Mouse (Mus musculus) intestine, embryonic 15.5 days (tissue): ENCODE data around the gene Nab2. TPM values are rescaled to one million over a fixed set of nuclear protein-coding genes. Genes with fewer than 3 reads are reported as not detected.

Experiments
- ATAC-seq: fragments of 200-750 bp; cut with Nextera tagmentation; 2 replicates; pipeline ENCODE4 v1.8.0; 2017; ENCODE audit warnings: moderate TSS enrichment, moderate library complexity
- H3K27ac ChIP-seq: fragments of 300-500 bp; sonication (generic); 2 replicates; pipeline ENCODE4 v1.5.1; 2015; ENCODE audit warnings: mild to moderate bottlenecking, inconsistent platforms
- H3K27me3 ChIP-seq: fragments of 300-500 bp; sonication (generic); replicated peaks from 2 replicates; pipeline ENCODE4 v1.6.1; 2015; ENCODE audit warnings: inconsistent platforms
- H3K36me3 ChIP-seq: fragments of 300-500 bp; sonication (generic); 2 replicates; pipeline ENCODE4 v1.6.1; 2015; ENCODE audit warnings: inconsistent platforms
- H3K4me1 ChIP-seq: fragments of 300-500 bp; sonication (generic); replicated peaks from 2 replicates; pipeline ENCODE4 v1.6.1; 2015; ENCODE audit warnings: inconsistent platforms
- H3K4me2 ChIP-seq: fragments of 300-500 bp; sonication (generic); replicated peaks from 2 replicates; pipeline ENCODE4 v1.6.1; 2015; ENCODE audit warnings: mild to moderate bottlenecking, inconsistent platforms
- H3K4me3 ChIP-seq: fragments of 300-500 bp; sonication (generic); replicated peaks from 2 replicates; pipeline ENCODE4 v1.5.1; 2015; ENCODE audit warnings: inconsistent platforms
- H3K9ac ChIP-seq: fragments of 300-500 bp; sonication (generic); 2 replicates; pipeline ENCODE4 v1.6.1; 2015; ENCODE audit warnings: inconsistent platforms
- H3K9me3 ChIP-seq: fragments of 300-500 bp; sonication (generic); 2 replicates; pipeline ENCODE4 v1.6.1; 2016; ENCODE audit warnings: inconsistent platforms
- WGBS: fragments of 180-500 bp; shearing (Covaris S2); methylation state at CpG from one replicate; pipeline ENCODE4 v1.1.7; 2015; 5-methylcytosine and 5-hydroxymethylcytosine counted together
- polyA plus RNA-seq: library from polyadenylated mRNA; unstranded; fragments of >200 nt; fragmentation: Nextera tagmentation; extraction: Ambion mirVana; gene quantifications from 2 replicates; pipeline ENCODE4 v1.2.1, GENCODE M21; 2015

Nab2 gene
- polyA plus RNA-seq, 1 experiment from 2014 or later, result 8.3 TPM

GRCm38 (mm10) chr10:127691053-127691452 lies 22.7 kb upstream of the Nab2 start:
- H3K36me3 ChIP-seq, result peaks cover 10% of the 10 kb centered on the region; the same call in 1 of the 2 replicates
- H3K27ac ChIP-seq, result no peak overlapping the region
- no peaks in the 10 kb centered on the region for H3K27me3 ChIP-seq
- H3K4me1 ChIP-seq, result no peaks in the 10 kb centered on the region
- no peak overlapping the region for H3K4me3 ChIP-seq
- ATAC-seq, result no peak
- no peak overlapping the region for H3K4me2 ChIP-seq
- WGBS, result 20% methylated on average over 1 of the region's 1 CpGs
- H3K9ac ChIP-seq, result no peak overlapping the region
- H3K9me3 ChIP-seq, result no peaks in the 10 kb centered on the region

GRCm38 (mm10) chr10:127682886-127683285 lies 14.5 kb upstream of the Nab2 start:
- whole genome bisulfite sequencing, result 90% methylated on average over 6 of the region's 6 CpGs
- H3K4me1 ChIP-seq, result no peaks in the 10 kb centered on the region; the same call in 1 of the 2 replicates
- no peak overlapping the region for H3K4me2 ChIP-seq
- no peak overlapping the region for H3K9ac ChIP-seq
- no peak overlapping the region for H3K4me3 ChIP-seq
- ATAC-seq, result no peak
- no peaks in the 10 kb centered on the region for H3K27me3 ChIP-seq
- no peak overlapping the region for H3K27ac ChIP-seq
- H3K36me3 ChIP-seq, result no peaks in the 10 kb centered on the region
- no peaks in the 10 kb centered on the region for H3K9me3 ChIP-seq

GRCm38 (mm10) chr10:127679881-127680280 lies 11.5 kb upstream of the Nab2 start:
- ATAC-seq, result no peak
- Histone ChIP-seq H3K27ac (no peak overlapping the region), H3K4me3 (no peak overlapping the region), H3K9ac (no peak overlapping the region), H3K36me3 (no peaks in the 10 kb centered on the region), H3K27me3 (no peaks in the 10 kb centered on the region), H3K4me2 (no peak overlapping the region), H3K4me1 (peaks cover 9% of the 10 kb centered on the region), H3K9me3 (no peaks in the 10 kb centered on the region)
- 86% methylated on average over 3 of the region's 3 CpGs for WGBS

- Histone ChIP-seq H3K4me2 (no peak overlapping the region), H3K4me1 (peaks cover 10% of the 10 kb centered on the region), H3K9me3 (no peaks in the 10 kb centered on the region), H3K4me3 (no peak overlapping the region), H3K9ac (no peak overlapping the region), H3K27ac (no peak overlapping the region), H3K36me3 (no peaks in the 10 kb centered on the region), H3K27me3 (no peaks in the 10 kb centered on the region)
- no peak for ATAC-seq
- 89% methylated on average over 1 of the region's 1 CpGs for WGBS
Measured at GRCm38 (mm10) chr10:127679208-127679607, 10.8 kb upstream of the Nab2 start.

- peak; percentile 48; the same call in 1 of the 2 replicates for ATAC-seq
- Histone ChIP-seq H3K9me3 (no peaks in the 10 kb centered on the region), H3K9ac (peak overlapping the region; percentile 70), H3K4me1 (peaks cover 10% of the 10 kb centered on the region), H3K4me2 (peak overlapping the region; percentile 94), H3K4me3 (peak overlapping the region; percentile 80), H3K27me3 (no peaks in the 10 kb centered on the region), H3K36me3 (no peaks in the 10 kb centered on the region), H3K27ac (peak overlapping the region; percentile 66)
- 7% methylated on average over 14 of the region's 14 CpGs for WGBS
Measured at GRCm38 (mm10) chr10:127677591-127678336, 9.4 kb upstream of the Nab2 start.

GRCm38 (mm10) chr10:127676691-127677548 lies 8.6 kb upstream of the Nab2 start:
- H3K4me3 ChIP-seq, result peak overlapping the region; percentile 80
- peak; percentile 96 for ATAC-seq
- H3K9ac ChIP-seq, result peak overlapping the region; percentile 70
- peak overlapping the region; percentile 94 for H3K4me2 ChIP-seq
- H3K36me3 ChIP-seq, result no peaks in the 10 kb centered on the region
- WGBS, result under 1% methylated on average over 69 of the region's 71 CpGs
- peaks cover 10% of the 10 kb centered on the region for H3K4me1 ChIP-seq
- H3K27ac ChIP-seq, result peak overlapping the region; percentile 66
- H3K27me3 ChIP-seq, result no peaks in the 10 kb centered on the region
- H3K9me3 ChIP-seq, result no peaks in the 10 kb centered on the region

- no peak for ATAC-seq
- 43% methylated on average over 5 of the region's 5 CpGs for WGBS
- Histone ChIP-seq H3K27me3 (no peaks in the 10 kb centered on the region), H3K27ac (peak overlapping the region; percentile 37; the same call in 1 of the 2 replicates), H3K4me3 (peak overlapping the region; percentile 80), H3K9ac (no peak overlapping the region), H3K9me3 (no peaks in the 10 kb centered on the region), H3K4me2 (peak overlapping the region; percentile 94), H3K4me1 (peaks cover 10% of the 10 kb centered on the region), H3K36me3 (no peaks in the 10 kb centered on the region)
Measured at GRCm38 (mm10) chr10:127675859-127676398, 7.6 kb upstream of the Nab2 start.

GRCm38 (mm10) chr10:127674794-127675522 lies 6.6 kb upstream of the Nab2 start:
- Histone ChIP-seq H3K27ac (no peak overlapping the region), H3K4me3 (no peak overlapping the region), H3K36me3 (no peaks in the 10 kb centered on the region), H3K27me3 (no peaks in the 10 kb centered on the region), H3K9ac (no peak overlapping the region), H3K4me2 (no peak overlapping the region; the same call in 1 of the 2 replicates), H3K9me3 (no peaks in the 10 kb centered on the region), H3K4me1 (peaks cover 10% of the 10 kb centered on the region)
- WGBS, result 83% methylated on average over 8 of the region's 8 CpGs
- no peak for ATAC-seq

- no peaks in the 10 kb centered on the region for H3K36me3 ChIP-seq
- WGBS, result 95% methylated on average over 6 of the region's 6 CpGs
- H3K9ac ChIP-seq, result no peak overlapping the region
- no peak for ATAC-seq
- no peaks in the 10 kb centered on the region for H3K27me3 ChIP-seq
- no peaks in the 10 kb centered on the region for H3K9me3 ChIP-seq
- peaks cover 14% of the 10 kb centered on the region for H3K4me1 ChIP-seq
- H3K4me3 ChIP-seq, result no peak overlapping the region
- no peak overlapping the region for H3K27ac ChIP-seq
- no peak overlapping the region for H3K4me2 ChIP-seq
Measured at GRCm38 (mm10) chr10:127674046-127674655, 5.8 kb upstream of the Nab2 start.

- 43% methylated on average over 2 of the region's 2 CpGs for WGBS
- Histone ChIP-seq H3K27me3 (no peaks in the 10 kb centered on the region), H3K4me1 (peaks cover 25% of the 10 kb centered on the region), H3K4me3 (no peak overlapping the region), H3K36me3 (no peaks in the 10 kb centered on the region), H3K9me3 (no peaks in the 10 kb centered on the region), H3K4me2 (no peak overlapping the region), H3K27ac (no peak overlapping the region), H3K9ac (no peak overlapping the region)
- ATAC-seq, result no peak
Measured at GRCm38 (mm10) chr10:127671276-127671675, 2.9 kb upstream of the Nab2 start.

- H3K27me3 ChIP-seq, result no peaks in the 10 kb centered on the region
- H3K4me3 ChIP-seq, result no peak overlapping the region
- no peaks in the 10 kb centered on the region for H3K9me3 ChIP-seq
- H3K4me1 ChIP-seq, result peaks cover 31% of the 10 kb centered on the region
- H3K4me2 ChIP-seq, result no peak overlapping the region
- WGBS, result 80% methylated on average over 2 of the region's 2 CpGs
- H3K36me3 ChIP-seq, result no peaks in the 10 kb centered on the region
- no peak for ATAC-seq
- H3K9ac ChIP-seq, result no peak overlapping the region
- H3K27ac ChIP-seq, result no peak overlapping the region
Measured at GRCm38 (mm10) chr10:127670185-127670584, 1.8 kb upstream of the Nab2 start.
